Mouse (Mus musculus): ENCODE results near the gene Cnn2. TPM values are rescaled to one million over a fixed set of nuclear protein-coding genes. Genes with fewer than 3 reads are reported as not detected.
"Not testable (repeated sequence)": the region's sequence is repeated elsewhere in the genome, so short reads cannot be mapped to it uniquely, and the experiment has no call there.

Cnn2 gene
- polyA plus RNA-seq, 1 experiment = 72.8 TPM

DNA sequence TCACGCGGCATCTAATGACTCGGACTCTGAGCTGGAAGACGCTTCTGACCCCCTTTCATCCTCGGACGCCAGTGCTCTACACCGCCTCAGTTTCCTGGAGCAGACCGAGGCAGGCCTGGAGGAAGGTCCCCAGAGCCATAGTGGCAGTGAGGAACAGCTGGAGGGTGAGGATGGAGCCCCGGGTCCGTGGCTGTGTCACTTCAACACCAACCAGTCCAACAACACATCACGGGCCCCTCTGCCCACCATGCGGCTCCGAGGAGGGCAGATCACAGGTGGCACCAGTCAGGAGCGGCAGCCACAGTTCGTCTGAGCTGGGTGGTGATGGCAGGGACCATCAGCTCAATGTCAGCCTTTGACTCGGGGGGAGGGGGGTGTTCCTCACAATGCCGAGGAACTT lies 42.4 kb downstream of the Cnn2 start:
- peaks cover 38% of the 10 kb centered on the region for H3K4me1 ChIP-seq (ENCODE audit: control insufficient read depth, insufficient read depth, insufficient read length, low read length)
- no peak overlapping the region for H3K27ac ChIP-seq (ENCODE audit: insufficient read depth, low read depth, low read length)
- TF ChIP-seq POLR2A (IDR thresholded peaks at IDR 0.05; ENCODE audit: low read depth, low read length) (no peak), CTCF (IDR thresholded peaks at IDR 0.05; ENCODE audit: extremely low read depth, insufficient read length, insufficient replicate concordance, low read depth, low read length) (no peak)
- H3K4me3 ChIP-seq (ENCODE audit: low read depth, low read length) = no peak overlapping the region
- H3K27me3 ChIP-seq (ENCODE audit: control insufficient read depth, insufficient read depth, low read length) = no peaks in the 10 kb centered on the region
- 89% methylated on average over 17 of the region's 17 CpGs for WGBS
- H3K36me3 ChIP-seq (ENCODE audit: control insufficient read depth, insufficient read depth, low read length) = peaks cover 6% of the 10 kb centered on the region

- Histone ChIP-seq H3K4me1 (ENCODE audit: control insufficient read depth, insufficient read depth, insufficient read length, low read length) (peaks cover 29% of the 10 kb centered on the region), H3K36me3 (ENCODE audit: control insufficient read depth, insufficient read depth, low read length) (peaks cover 24% of the 10 kb centered on the region), H3K4me3 (ENCODE audit: low read depth, low read length) (no peak overlapping the region), H3K27me3 (ENCODE audit: control insufficient read depth, insufficient read depth, low read length) (no peaks in the 10 kb centered on the region), H3K27ac (ENCODE audit: insufficient read depth, low read depth, low read length) (peak overlapping the region; percentile 99)
- no peak for TF ChIP-seq POLR2A (IDR thresholded peaks at IDR 0.05; ENCODE audit: low read depth, low read length)
- TF ChIP-seq CTCF (IDR thresholded peaks at IDR 0.05; ENCODE audit: extremely low read depth, insufficient read length, insufficient replicate concordance, low read depth, low read length) = no peak
- WGBS = 3% methylated on average over 5 of the region's 5 CpGs
Measured at GRCm38 (mm10) chr10:80032799-80033480, 44.6 kb downstream of the Cnn2 start.

DNA sequence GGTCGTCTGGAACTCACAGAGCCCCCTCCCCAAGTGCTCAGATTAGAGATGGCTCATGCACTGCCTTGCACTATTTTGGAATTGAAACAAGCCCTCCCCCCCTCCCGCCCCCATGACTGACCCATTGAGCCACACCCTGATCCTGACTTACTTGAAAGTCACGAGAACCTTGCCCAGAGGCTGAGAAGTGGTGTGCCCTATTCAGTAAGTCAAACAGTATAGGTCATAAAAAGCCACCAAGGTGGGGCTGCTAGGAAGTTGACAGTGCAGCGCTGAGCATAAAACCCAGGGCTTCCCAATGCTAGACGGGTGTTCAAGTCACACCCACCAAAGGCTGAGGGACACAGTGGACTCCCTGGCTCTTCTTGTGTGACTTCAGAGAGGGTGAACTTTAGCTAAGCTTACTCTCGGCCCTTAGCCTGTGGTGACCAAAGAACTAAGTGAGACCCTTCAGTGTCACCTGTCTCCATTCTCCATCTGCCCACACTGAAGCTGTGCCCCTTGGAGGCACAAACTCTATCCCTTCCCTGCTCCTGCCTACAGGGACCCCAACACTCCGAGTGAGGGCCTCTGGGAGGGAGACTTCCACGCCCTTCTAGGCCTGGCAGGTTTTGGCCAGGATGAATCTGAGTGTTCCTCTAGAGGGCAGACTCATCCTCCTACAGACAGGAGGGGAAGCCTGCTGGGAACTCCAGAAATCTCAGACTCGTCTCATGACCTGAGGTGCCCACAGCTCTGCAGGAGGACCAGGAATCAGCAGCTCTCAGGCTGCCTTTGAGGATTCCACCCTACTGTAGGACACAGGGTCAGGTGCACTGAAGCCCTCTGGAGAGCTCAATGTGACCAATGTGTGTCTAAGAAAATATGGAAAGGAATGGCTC lies 45.4 kb downstream of the Cnn2 start:
- Histone ChIP-seq H3K4me3 (ENCODE audit: low read depth, low read length) (no peak overlapping the region), H3K36me3 (ENCODE audit: control insufficient read depth, insufficient read depth, low read length) (peaks cover 27% of the 10 kb centered on the region), H3K27ac (ENCODE audit: insufficient read depth, low read depth, low read length) (peak overlapping the region; percentile 99), H3K4me1 (ENCODE audit: control insufficient read depth, insufficient read depth, insufficient read length, low read length) (peaks cover 33% of the 10 kb centered on the region), H3K27me3 (ENCODE audit: control insufficient read depth, insufficient read depth, low read length) (no peaks in the 10 kb centered on the region)
- 9% methylated on average over 9 of the region's 9 CpGs for WGBS
- TF ChIP-seq POLR2A (IDR thresholded peaks at IDR 0.05; ENCODE audit: low read depth, low read length) (no peak), CTCF (IDR thresholded peaks at IDR 0.05; ENCODE audit: extremely low read depth, insufficient read length, insufficient replicate concordance, low read depth, low read length) (peak; percentile 53; the same call in 1 of the 2 replicates)

- Histone ChIP-seq H3K27ac (ENCODE audit: insufficient read depth, low read depth, low read length) (peak overlapping the region; percentile 3; the same call in 1 of the 2 replicates), H3K36me3 (ENCODE audit: control insufficient read depth, insufficient read depth, low read length) (peaks cover 27% of the 10 kb centered on the region), H3K4me1 (ENCODE audit: control insufficient read depth, insufficient read depth, insufficient read length, low read length) (peaks cover 33% of the 10 kb centered on the region), H3K4me3 (ENCODE audit: low read depth, low read length) (no peak overlapping the region), H3K27me3 (ENCODE audit: control insufficient read depth, insufficient read depth, low read length) (no peaks in the 10 kb centered on the region)
- WGBS = 87% methylated on average over 8 of the region's 8 CpGs
- TF ChIP-seq CTCF (IDR thresholded peaks at IDR 0.05; ENCODE audit: extremely low read depth, insufficient read length, insufficient replicate concordance, low read depth, low read length) (no peak), POLR2A (IDR thresholded peaks at IDR 0.05; ENCODE audit: low read depth, low read length) (no peak)
Measured at GRCm38 (mm10) chr10:80035148-80035547, 46.8 kb downstream of the Cnn2 start.

DNA sequence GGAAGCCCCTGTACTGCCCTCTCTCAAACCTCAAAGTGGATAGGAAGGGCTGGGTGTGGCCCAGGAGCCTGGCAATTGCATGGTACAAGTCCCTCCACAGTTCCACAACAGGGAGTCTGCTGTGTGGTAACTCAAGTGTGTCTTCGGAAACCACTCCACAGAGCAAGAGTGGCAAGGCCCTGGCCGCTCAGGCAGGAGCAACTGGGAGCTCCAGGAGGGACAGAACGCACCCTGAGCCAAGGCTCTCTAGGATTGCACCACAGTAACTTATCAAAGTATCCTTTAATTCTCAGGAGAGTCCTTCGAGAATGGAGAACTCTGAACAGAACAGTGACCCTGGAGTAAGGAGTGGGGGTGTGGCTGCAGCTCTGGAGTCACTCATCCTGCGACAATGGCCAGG lies 47.3 kb downstream of the Cnn2 start:
- WGBS = 88% methylated on average over 5 of the region's 5 CpGs
- H3K36me3 ChIP-seq (ENCODE audit: control insufficient read depth, insufficient read depth, low read length) = peaks cover 27% of the 10 kb centered on the region
- peak overlapping the region; percentile 3; the same call in 1 of the 2 replicates for H3K27ac ChIP-seq (ENCODE audit: insufficient read depth, low read depth, low read length)
- no peak for TF ChIP-seq POLR2A (IDR thresholded peaks at IDR 0.05; ENCODE audit: low read depth, low read length)
- TF ChIP-seq CTCF (IDR thresholded peaks at IDR 0.05; ENCODE audit: extremely low read depth, insufficient read length, insufficient replicate concordance, low read depth, low read length) = no peak
- H3K4me1 ChIP-seq (ENCODE audit: control insufficient read depth, insufficient read depth, insufficient read length, low read length) = peaks cover 33% of the 10 kb centered on the region
- no peaks in the 10 kb centered on the region for H3K27me3 ChIP-seq (ENCODE audit: control insufficient read depth, insufficient read depth, low read length)
- H3K4me3 ChIP-seq (ENCODE audit: low read depth, low read length) = no peak overlapping the region

GRCm38 (mm10) chr10:80036832-80037231 lies 48.4 kb downstream of the Cnn2 start:
- 87% methylated on average over 13 of the region's 13 CpGs for WGBS
- H3K36me3 ChIP-seq (ENCODE audit: control insufficient read depth, insufficient read depth, low read length) = peaks cover 27% of the 10 kb centered on the region
- H3K4me3 ChIP-seq (ENCODE audit: low read depth, low read length) = no peak overlapping the region
- no peaks in the 10 kb centered on the region for H3K27me3 ChIP-seq (ENCODE audit: control insufficient read depth, insufficient read depth, low read length)
- TF ChIP-seq POLR2A (IDR thresholded peaks at IDR 0.05; ENCODE audit: low read depth, low read length) = no peak
- no peak for TF ChIP-seq CTCF (IDR thresholded peaks at IDR 0.05; ENCODE audit: extremely low read depth, insufficient read length, insufficient replicate concordance, low read depth, low read length)
- H3K4me1 ChIP-seq (ENCODE audit: control insufficient read depth, insufficient read depth, insufficient read length, low read length) = peaks cover 31% of the 10 kb centered on the region
- H3K27ac ChIP-seq (ENCODE audit: insufficient read depth, low read depth, low read length) = no peak overlapping the region

- Histone ChIP-seq H3K27ac (ENCODE audit: insufficient read depth, low read depth, low read length) (peak within 1 kb of the TSS; percentile 43; the same call in 1 of the 2 replicates), H3K36me3 (ENCODE audit: control insufficient read depth, insufficient read depth, low read length) (peaks cover 27% of the 10 kb centered on the region), H3K27me3 (ENCODE audit: control insufficient read depth, insufficient read depth, low read length) (no peaks in the 10 kb centered on the region), H3K4me1 (ENCODE audit: control insufficient read depth, insufficient read depth, insufficient read length, low read length) (peaks cover 9% of the 10 kb centered on the region), H3K4me3 (ENCODE audit: low read depth, low read length) (peak within 1 kb of the TSS; percentile 85)
- WGBS = under 1% methylated on average over 40 of the region's 40 CpGs
- no peak; the same call in 1 of the 2 replicates for TF ChIP-seq POLR2A (IDR thresholded peaks at IDR 0.05; ENCODE audit: low read depth, low read length)
- no peak for TF ChIP-seq CTCF (IDR thresholded peaks at IDR 0.05; ENCODE audit: extremely low read depth, insufficient read length, insufficient replicate concordance, low read depth, low read length)
Measured at GRCm38 (mm10) chr10:80039559-80039979, 51.2 kb downstream of the Cnn2 start, which contains the start of gene Polr2e. Gene Polr2e, minus strand, starts transcription at chr10:80039795.

- not testable (repeated sequence) for H3K4me3 ChIP-seq (ENCODE audit: low read depth, low read length); H3K4me1 ChIP-seq (ENCODE audit: control insufficient read depth, insufficient read depth, insufficient read length, low read length); H3K27ac ChIP-seq (ENCODE audit: insufficient read depth, low read depth, low read length); H3K27me3 ChIP-seq (ENCODE audit: control insufficient read depth, insufficient read depth, low read length)
- peaks cover 14% of the 10 kb centered on the region for H3K36me3 ChIP-seq (ENCODE audit: control insufficient read depth, insufficient read depth, low read length)
- WGBS = 85% methylated on average over 8 of the region's 8 CpGs
Measured at GRCm38 (mm10) chr10:80041409-80042060, 53.2 kb downstream of the Cnn2 start.
